Mouse (Mus musculus): ENCODE data around the gene Hist1h3g. TPM values are rescaled to one million over a fixed set of nuclear protein-coding genes. Genes with fewer than 3 reads are reported as not detected.
A peak's percentile ranks its signal among the peaks of the same experiment; 100 is the strongest.

The Hist1h3g gene
- polyA plus RNA-seq, 1 experiment from 2014 or later, result 6.1 TPM

DNA sequence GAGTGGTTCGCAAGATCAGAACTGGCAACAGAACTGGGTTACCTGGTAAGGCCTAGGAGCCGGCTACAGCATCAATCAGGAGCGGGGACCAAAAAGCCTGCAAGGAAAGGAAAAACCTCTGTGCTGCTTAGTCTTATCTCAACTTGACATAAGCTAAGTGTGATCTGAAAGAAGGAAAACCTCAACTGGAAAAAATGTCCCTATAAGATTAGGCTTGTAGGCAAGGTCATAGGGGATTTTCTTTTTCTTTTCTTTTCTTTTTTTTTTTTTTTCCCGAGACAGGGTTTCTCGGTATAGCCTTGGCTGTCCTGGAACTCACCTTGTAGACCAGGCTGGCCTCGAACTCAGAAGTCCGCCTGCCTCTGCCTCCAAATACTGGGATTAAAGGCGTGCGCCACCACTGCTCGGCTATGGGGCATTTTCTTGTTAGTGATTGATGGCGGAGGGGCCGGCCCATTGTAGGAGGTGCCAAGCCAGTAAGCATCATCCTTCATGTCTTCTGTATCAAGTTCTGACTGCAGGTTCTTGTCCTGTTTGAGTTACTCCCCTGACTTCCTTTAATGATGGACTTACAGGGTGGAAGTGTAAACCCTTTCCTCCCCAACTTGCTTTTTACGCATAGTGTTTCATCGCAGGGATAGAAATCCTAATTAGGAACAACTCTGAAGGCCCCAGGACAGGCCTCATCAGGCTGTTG lies 28.3 kb upstream of the Hist1h3g start:
- Histone ChIP-seq H3K4me1 (ENCODE audit: control insufficient read depth, insufficient read depth, low read length) (no peaks in the 10 kb centered on the region), H3K27ac (ENCODE audit: low read length) (no peak overlapping the region), H3K27me3 (ENCODE audit: control insufficient read depth, insufficient read depth, low read length) (no peaks in the 10 kb centered on the region), H3K9ac (ENCODE audit: low read length) (no peak overlapping the region), H3K4me2 (ENCODE audit: low read depth, low read length) (peak overlapping the region; percentile 15), H3K4me3 (replicated peaks; ENCODE audit: low read length) (no peak overlapping the region), H3K36me3 (ENCODE audit: control insufficient read depth, insufficient read depth, low read length) (no peaks in the 10 kb centered on the region), H3K9me3 (replicated peaks; ENCODE audit: control insufficient read depth, low read length) (no peaks in the 10 kb centered on the region)
- no peak for ATAC-seq (ENCODE audit: insufficient read depth, low FRiP score)
- WGBS, result 39% methylated on average over 14 of the region's 14 CpGs

- Histone ChIP-seq H3K9me3 (replicated peaks; ENCODE audit: control insufficient read depth, low read length) (no peaks in the 10 kb centered on the region), H3K9ac (ENCODE audit: low read length) (no peak overlapping the region), H3K4me3 (replicated peaks; ENCODE audit: low read length) (no peak overlapping the region), H3K4me2 (ENCODE audit: low read depth, low read length) (no peak overlapping the region), H3K27me3 (ENCODE audit: control insufficient read depth, insufficient read depth, low read length) (no peaks in the 10 kb centered on the region), H3K27ac (ENCODE audit: low read length) (no peak overlapping the region), H3K4me1 (ENCODE audit: control insufficient read depth, insufficient read depth, low read length) (no peaks in the 10 kb centered on the region), H3K36me3 (ENCODE audit: control insufficient read depth, insufficient read depth, low read length) (no peaks in the 10 kb centered on the region)
- 40% methylated on average over 1 of the region's 1 CpGs for WGBS
- ATAC-seq (ENCODE audit: insufficient read depth, low FRiP score), result no peak
These were observed 25.1 kb upstream of the Hist1h3g start for GRCm38 (mm10) chr13:23510127-23510526.

DNA sequence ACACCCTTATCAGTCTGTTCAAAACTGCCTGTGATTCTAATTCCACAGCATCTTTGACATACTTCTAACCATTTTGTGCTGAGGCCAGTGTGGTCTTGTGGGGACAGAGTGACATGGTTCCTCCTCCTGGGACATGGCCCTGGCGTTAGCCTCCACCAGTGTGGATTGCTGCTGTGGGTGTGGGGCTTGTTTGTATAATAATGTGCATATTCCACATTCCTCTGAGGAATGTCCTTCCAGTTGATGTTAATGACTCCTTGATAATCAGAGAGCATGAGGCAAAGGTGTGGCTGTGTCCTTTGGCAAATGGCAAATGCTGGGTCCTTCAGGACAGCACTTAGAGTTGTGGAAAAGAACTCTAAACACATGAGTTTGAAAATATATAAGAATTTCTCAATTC lies 21.7 kb upstream of the Hist1h3g start:
- no peaks in the 10 kb centered on the region for H3K9me3 ChIP-seq (replicated peaks; ENCODE audit: control insufficient read depth, low read length)
- H3K9ac ChIP-seq (ENCODE audit: low read length), result no peak overlapping the region
- peaks cover 3% of the 10 kb centered on the region for H3K4me1 ChIP-seq (ENCODE audit: control insufficient read depth, insufficient read depth, low read length)
- WGBS, result 82% methylated on average over 1 of the region's 1 CpGs
- no peak overlapping the region for H3K4me2 ChIP-seq (ENCODE audit: low read depth, low read length)
- no peaks in the 10 kb centered on the region for H3K36me3 ChIP-seq (ENCODE audit: control insufficient read depth, insufficient read depth, low read length)
- no peak overlapping the region for H3K4me3 ChIP-seq (replicated peaks; ENCODE audit: low read length)
- ATAC-seq (ENCODE audit: insufficient read depth, low FRiP score), result no peak
- H3K27me3 ChIP-seq (ENCODE audit: control insufficient read depth, insufficient read depth, low read length), result no peaks in the 10 kb centered on the region
- no peak overlapping the region for H3K27ac ChIP-seq (ENCODE audit: low read length)

- Histone ChIP-seq H3K36me3 (ENCODE audit: control insufficient read depth, insufficient read depth, low read length) (no peaks in the 10 kb centered on the region), H3K4me2 (ENCODE audit: low read depth, low read length) (no peak overlapping the region), H3K4me3 (replicated peaks; ENCODE audit: low read length) (no peak overlapping the region), H3K9ac (ENCODE audit: low read length) (no peak overlapping the region), H3K4me1 (ENCODE audit: control insufficient read depth, insufficient read depth, low read length) (peaks cover 3% of the 10 kb centered on the region), H3K27me3 (ENCODE audit: control insufficient read depth, insufficient read depth, low read length) (no peaks in the 10 kb centered on the region), H3K9me3 (replicated peaks; ENCODE audit: control insufficient read depth, low read length) (no peaks in the 10 kb centered on the region), H3K27ac (ENCODE audit: low read length) (no peak overlapping the region)
- 77% methylated on average over 5 of the region's 5 CpGs for WGBS
- ATAC-seq (ENCODE audit: insufficient read depth, low FRiP score), result no peak
These were observed 19.9 kb upstream of the Hist1h3g start for GRCm38 (mm10) chr13:23515281-23515680.

DNA sequence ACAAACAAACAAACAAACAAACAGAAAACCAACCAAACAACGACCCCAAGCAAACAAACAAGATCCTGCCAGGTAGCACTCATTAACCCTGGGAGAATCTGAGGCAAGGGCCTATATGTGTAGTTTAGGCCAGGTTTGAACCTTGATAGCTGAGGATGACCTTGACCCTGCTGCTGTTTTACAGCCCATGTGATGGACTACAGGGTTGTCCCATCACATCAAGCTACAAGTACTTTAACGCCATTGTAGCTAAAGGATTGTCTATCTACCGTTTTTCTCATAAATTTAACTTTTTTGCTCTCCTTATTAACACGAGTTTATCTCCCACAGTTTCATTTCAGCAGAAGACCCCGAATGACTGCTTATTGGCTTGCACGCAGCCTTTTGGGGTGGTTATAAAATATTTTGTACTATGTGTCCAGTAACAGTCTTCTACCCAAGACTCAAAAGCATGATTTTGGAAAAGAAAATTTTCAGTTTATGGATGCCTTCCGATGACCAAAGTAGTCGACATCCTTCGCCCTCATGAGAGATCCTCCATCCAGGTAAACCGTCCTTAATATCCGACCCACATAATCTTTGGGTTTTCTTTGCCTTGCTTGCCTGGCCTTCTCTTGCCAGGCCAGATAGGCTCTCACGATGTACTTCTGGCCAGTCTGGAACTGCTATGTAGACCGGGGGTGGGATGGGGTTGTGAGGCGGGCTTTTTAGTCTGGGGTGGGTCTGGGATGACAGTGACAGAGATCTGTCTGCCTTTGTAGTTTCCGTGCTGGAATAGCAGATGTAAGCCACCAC lies 19.2 kb upstream of the Hist1h3g start:
- no peaks in the 10 kb centered on the region for H3K27me3 ChIP-seq (ENCODE audit: control insufficient read depth, insufficient read depth, low read length)
- H3K4me2 ChIP-seq (ENCODE audit: low read depth, low read length), result peak overlapping the region; percentile 59
- no peak for ATAC-seq (ENCODE audit: insufficient read depth, low FRiP score)
- H3K9me3 ChIP-seq (replicated peaks; ENCODE audit: control insufficient read depth, low read length), result no peaks in the 10 kb centered on the region
- peak overlapping the region; percentile 69 for H3K4me3 ChIP-seq (replicated peaks; ENCODE audit: low read length)
- 48% methylated on average over 15 of the region's 15 CpGs for WGBS
- H3K4me1 ChIP-seq (ENCODE audit: control insufficient read depth, insufficient read depth, low read length), result peaks cover 3% of the 10 kb centered on the region
- no peaks in the 10 kb centered on the region for H3K36me3 ChIP-seq (ENCODE audit: control insufficient read depth, insufficient read depth, low read length)
- H3K27ac ChIP-seq (ENCODE audit: low read length), result no peak overlapping the region
- peak overlapping the region; percentile 52 for H3K9ac ChIP-seq (ENCODE audit: low read length)

DNA sequence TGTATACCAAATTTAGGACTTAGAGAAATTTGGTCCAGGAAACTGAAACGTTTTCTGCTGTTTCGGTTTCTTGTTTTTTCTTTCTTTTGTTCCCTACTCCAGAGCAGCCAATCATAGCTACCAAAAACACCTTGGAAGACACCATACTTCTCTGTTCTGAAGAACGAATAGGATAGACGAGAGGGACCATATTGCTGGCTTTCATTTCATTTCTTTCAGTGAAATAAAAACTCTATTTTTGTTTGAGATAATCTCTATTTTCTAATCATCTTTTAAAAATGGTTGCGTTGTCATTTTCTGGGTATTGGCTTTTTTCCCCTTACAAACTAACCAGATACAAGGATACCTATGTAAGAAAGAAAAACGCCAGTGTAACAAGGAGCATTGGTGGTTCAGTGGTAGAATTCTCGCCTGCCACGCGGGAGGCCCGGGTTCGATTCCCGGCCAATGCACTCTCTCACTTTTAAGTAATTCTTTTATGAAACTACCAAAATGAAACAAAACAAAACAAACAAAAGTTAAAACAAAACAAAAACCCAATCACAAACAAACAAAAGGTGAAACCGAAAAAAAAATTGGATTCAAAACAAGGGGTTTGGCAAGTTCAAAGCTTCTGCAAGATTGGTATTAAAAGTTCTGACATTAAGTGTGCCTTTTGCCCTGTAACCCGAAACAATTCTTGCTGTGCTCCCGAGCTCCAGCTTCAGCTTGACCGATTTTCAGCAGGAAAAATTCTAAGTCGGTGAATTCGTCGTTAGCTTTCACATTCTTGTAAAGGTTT lies 18.2 kb upstream of the Hist1h3g start:
- ATAC-seq (ENCODE audit: insufficient read depth, low FRiP score), result peak; percentile 50; the same call in 1 of the 2 replicates
- H3K9ac ChIP-seq (ENCODE audit: low read length), result peak overlapping the region; percentile 68
- 0% methylated on average over 19 of the region's 19 CpGs for WGBS
- H3K27me3 ChIP-seq (ENCODE audit: control insufficient read depth, insufficient read depth, low read length), result no peaks in the 10 kb centered on the region
- H3K36me3 ChIP-seq (ENCODE audit: control insufficient read depth, insufficient read depth, low read length), result no peaks in the 10 kb centered on the region
- H3K4me2 ChIP-seq (ENCODE audit: low read depth, low read length), result peak overlapping the region; percentile 99
- peak overlapping the region; percentile 85 for H3K27ac ChIP-seq (ENCODE audit: low read length)
- peak overlapping the region; percentile 69 for H3K4me3 ChIP-seq (replicated peaks; ENCODE audit: low read length)
- H3K4me1 ChIP-seq (ENCODE audit: control insufficient read depth, insufficient read depth, low read length), result peaks cover 3% of the 10 kb centered on the region
- H3K9me3 ChIP-seq (replicated peaks; ENCODE audit: control insufficient read depth, low read length), result no peaks in the 10 kb centered on the region

- Histone ChIP-seq H3K4me3 (replicated peaks; ENCODE audit: low read length) (peak overlapping the region; percentile 69), H3K4me1 (ENCODE audit: control insufficient read depth, insufficient read depth, low read length) (peaks cover 3% of the 10 kb centered on the region), H3K27me3 (ENCODE audit: control insufficient read depth, insufficient read depth, low read length) (no peaks in the 10 kb centered on the region), H3K9me3 (replicated peaks; ENCODE audit: control insufficient read depth, low read length) (no peaks in the 10 kb centered on the region), H3K4me2 (ENCODE audit: low read depth, low read length) (peak overlapping the region; percentile 99), H3K36me3 (ENCODE audit: control insufficient read depth, insufficient read depth, low read length) (no peaks in the 10 kb centered on the region), H3K27ac (ENCODE audit: low read length) (peak overlapping the region; percentile 85), H3K9ac (ENCODE audit: low read length) (peak overlapping the region; percentile 69)
- WGBS, result under 1% methylated on average over 27 of the region's 27 CpGs
- peak; percentile 90 for ATAC-seq (ENCODE audit: insufficient read depth, low FRiP score)
These were observed 17.5 kb upstream of the Hist1h3g start for GRCm38 (mm10) chr13:23517603-23518294.

GRCm38 (mm10) chr13:23518295-23518603 lies 17.0 kb upstream of the Hist1h3g start:
- ATAC-seq (ENCODE audit: insufficient read depth, low FRiP score), result no peak
- Histone ChIP-seq H3K4me2 (ENCODE audit: low read depth, low read length) (peak overlapping the region; percentile 99), H3K4me3 (replicated peaks; ENCODE audit: low read length) (peak overlapping the region; percentile 69), H3K9me3 (replicated peaks; ENCODE audit: control insufficient read depth, low read length) (no peaks in the 10 kb centered on the region), H3K4me1 (ENCODE audit: control insufficient read depth, insufficient read depth, low read length) (peaks cover 3% of the 10 kb centered on the region), H3K36me3 (ENCODE audit: control insufficient read depth, insufficient read depth, low read length) (no peaks in the 10 kb centered on the region), H3K27me3 (ENCODE audit: control insufficient read depth, insufficient read depth, low read length) (no peaks in the 10 kb centered on the region), H3K27ac (ENCODE audit: low read length) (no peak overlapping the region), H3K9ac (ENCODE audit: low read length) (no peak overlapping the region; the same call in 1 of the 2 replicates)
- WGBS, result under 1% methylated on average over 6 of the region's 6 CpGs

All from stomach, embryonic 16.5 days (tissue).